Mouse (Mus musculus): ENCODE results near the gene Fbxo36.

GRCm38 (mm10) chr1:84848335-84848734 is 8.7 kb downstream of the Fbxo36 start:
- no peak for TF ChIP-seq CTCF (IDR thresholded peaks at IDR 0.05; ENCODE audit: low read depth)
- TF ChIP-seq EP300 (optimal IDR thresholded peaks at IDR 0.05): no peak
